Mouse (Mus musculus) B cell, adult 2 months (primary cell): Measurements from ENCODE around the gene Stat6.
A peak's percentile ranks its signal among the peaks of the same experiment; 100 is the strongest.
"Not testable (repeated sequence)": the region's sequence is repeated elsewhere in the genome, so short reads cannot be mapped to it uniquely, and the experiment has no call there.

Experiments
- DNase-seq, 2 experiments: peaks; one replicate each; pipeline ENCODE4 v3.0.0; 2022

The Stat6 gene

DNA sequence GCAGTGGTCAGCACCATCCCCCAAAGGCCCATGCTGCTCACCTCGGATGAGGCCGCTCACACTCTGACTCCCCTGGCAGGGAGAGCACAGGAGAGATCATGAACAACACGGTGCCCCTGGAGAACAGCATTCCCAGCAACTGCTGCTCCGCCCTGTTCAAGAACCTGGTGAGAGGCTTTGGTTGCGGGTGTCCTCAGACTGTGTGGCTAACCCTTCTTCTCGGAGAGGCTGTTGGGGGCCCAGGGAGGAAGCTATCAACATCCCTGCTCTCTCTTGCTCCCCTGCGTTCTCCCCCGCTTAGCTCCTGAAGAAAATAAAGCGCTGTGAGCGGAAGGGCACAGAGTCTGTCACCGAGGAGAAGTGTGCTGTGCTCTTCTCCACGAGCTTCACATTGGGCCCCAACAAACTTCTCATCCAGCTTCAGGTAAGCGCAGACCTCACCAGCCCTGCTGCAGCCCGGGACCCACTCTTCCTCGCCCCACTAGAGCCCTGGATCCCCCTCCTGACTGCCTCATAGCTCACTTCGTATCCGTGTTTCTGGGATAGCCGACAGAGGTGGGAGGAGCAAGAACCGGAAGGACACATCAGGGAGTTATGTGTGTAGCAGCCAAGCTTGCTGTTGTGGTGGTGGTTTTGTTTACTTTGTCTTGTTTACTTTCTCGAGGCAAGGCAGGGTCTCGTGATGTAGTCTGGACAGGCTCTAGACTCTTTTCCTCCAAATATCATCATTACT, 10.3 kb downstream of the Stat6 start:
- no peak for DNase-seq

DNA sequence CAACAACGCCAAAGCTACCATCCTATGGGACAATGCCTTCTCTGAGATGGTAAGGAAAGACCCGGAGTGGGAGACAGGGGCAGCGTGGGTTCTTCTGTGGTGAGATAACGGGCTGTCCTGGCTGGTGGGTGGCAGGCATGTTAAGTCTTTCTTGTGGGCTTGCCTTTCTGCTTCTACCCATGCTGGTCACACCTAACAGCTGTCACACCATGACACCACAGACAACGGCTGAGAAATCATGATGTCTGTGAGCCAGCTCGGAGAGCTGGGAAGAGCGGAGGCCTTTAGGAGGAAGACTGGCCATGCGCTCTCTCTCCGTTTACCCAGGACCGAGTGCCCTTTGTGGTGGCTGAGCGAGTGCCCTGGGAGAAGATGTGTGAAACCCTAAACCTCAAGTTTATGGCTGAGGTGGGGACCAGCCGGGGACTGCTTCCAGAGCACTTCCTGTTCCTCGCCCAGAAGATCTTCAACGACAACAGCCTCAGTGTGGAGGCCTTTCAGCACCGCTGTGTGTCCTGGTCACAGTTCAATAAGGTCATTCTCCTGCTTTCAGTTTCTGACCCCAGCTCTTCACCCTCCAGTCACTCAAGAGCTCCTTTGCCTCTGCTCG, 12.3 kb downstream of the Stat6 start:
- no peak for DNase-seq

DNA sequence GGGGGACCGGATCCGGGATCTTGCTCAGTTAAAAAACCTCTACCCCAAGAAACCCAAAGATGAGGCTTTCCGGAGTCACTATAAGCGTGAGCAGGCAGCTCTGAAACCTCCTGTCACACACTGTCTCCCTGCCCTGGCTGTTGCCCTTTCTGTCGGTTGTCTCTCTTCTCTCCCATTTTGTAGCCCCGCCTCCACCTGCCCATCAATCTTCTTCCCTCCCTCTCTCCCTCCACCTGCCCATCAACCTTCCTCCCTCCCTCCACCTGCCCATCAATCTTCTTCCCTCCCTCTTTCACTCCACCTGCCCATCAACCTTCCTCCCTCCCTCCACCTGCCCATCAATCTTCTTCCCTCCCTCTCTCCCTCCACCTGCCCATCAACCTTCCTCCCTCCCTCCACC, 14.8 kb downstream of the Stat6 start:
- not testable (repeated sequence) for DNase-seq

DNA sequence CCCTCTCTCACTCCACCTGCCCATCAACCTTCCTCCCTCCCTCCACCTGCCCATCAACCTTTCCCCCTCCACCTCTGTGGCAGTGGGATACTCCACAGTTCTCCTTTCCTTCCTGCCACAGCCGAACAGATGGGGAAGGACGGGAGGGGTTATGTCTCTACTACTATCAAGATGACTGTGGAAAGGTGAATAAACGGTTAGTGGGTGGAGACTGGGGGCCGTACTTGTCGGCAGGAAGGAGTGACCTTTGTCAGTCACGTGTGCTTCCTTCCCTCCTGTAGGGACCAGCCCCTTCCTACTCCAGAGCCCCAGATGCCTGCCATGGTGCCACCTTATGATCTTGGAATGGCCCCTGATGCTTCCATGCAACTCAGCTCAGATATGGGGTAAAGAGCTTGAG, 15.3 kb downstream of the Stat6 start:
- DNase-seq = no peak

DNA sequence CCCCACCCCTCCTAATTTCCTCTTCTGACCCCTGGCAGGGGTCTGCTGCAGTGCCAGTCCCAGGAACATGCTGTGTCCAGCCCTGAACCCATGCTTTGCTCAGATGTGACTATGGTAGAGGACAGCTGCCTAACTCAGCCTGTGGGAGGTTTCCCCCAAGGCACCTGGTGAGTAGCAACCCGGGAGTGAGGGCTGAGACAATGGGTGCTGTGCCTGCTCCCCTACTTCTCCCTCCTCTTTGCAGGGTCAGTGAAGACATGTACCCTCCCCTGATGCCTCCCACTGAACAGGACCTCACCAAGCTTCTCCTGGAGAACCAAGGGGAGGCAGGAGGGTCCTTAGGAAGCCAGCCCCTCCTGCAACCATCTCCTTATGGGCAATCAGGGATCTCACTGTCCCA, 16.8 kb downstream of the Stat6 start:
- no peak for DNase-seq

DNA sequence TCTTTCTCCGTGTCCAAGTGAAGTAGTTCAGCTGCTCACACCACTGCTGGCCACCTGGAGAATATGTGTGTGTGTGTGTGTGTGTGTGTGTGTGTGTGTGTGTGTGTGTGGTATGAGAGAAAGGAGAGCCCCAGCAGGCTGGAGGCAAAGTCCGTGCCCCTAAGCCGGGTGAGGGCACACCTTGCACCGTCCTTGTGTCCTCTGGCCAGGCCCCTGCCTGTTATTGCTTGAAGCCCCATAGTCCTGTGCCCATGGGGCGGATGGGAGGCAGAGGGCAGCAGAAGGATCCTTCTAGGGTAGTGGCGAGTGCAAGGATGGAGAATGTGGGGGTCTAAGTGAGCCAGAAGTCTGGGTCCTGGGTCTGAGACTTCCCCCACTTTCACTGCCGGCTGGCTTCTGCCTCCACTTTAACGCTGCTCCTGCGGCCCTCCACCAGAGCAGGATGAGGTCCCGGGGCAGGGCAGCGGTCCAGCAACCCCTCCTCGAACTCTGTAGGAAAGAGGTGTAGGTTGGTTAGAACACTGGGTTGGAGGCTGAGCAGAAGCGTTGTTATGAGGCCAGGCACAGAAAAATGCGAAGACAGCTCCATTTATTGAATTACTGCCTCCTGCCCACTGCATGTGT, 18.6 kb downstream of the Stat6 start:
- peak; percentile 19 to 23 for DNase-seq

DNA sequence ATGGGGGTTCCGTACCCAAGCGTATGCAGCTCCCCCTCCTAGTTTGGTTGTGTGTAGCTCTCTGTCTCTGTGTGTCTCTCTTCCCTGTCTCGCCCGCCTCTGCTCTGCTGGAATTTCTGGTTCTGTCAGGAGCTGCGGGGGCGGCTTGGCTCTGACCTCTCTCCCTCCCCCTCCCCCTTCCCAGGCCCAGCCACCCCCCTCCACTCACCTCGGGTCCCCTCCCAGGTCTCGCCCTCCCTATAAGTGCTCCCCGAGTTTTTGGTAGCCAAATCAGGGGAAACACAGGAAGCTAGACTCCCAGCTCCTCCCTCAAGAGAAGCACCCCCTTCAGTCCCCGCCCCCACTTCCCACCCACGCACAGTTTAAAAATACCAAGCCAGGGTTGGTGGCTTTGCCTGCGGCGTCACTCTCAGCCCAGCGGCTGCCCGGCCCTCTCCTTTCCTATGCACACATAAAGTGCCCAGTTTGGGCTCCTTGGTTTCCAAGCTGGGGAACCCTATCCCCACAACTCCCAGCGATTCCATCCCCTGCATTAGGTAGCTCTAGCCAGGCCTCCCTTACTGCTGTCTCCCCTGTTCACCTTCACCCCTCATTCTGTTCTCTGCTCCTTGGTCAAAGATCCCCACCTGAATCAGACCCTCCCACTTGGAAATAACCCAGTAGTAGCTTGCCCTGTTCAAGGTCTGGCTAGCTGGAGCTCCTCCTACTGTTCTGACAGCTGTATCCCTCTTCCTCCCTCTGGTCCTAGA, 19.3 kb downstream of the Stat6 start:
- peak; percentile 67 to 68 for DNase-seq

DNA sequence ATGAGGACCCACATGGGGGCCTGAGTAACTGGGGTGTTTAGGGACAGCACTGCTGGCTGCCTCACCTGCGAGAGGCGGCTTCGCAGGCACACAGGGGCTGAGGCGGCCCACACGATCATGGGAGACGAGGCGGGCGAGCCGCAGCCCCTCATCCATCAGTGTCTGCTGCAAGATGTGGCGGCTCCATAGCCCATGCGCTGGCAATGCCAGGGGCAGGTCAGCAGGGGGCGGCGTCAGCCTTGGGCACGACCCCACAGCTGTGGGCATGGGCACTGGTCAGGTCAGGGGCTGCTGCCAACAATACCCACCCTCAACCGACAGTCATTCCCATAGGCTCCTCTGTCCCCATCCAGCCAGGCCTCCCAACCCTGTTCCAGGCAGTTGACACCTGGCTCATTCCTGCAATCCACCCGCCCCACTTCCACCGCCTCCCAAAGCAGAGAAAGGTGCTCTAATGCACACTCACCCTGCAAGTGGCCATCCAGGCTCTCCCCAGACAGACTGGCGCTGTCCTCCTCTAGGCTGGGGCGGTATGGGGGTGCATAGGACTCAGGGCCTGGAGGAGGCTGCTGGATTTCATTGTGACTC, 20.0 kb downstream of the Stat6 start:
- peak; percentile 71 to 75 for DNase-seq

DNA sequence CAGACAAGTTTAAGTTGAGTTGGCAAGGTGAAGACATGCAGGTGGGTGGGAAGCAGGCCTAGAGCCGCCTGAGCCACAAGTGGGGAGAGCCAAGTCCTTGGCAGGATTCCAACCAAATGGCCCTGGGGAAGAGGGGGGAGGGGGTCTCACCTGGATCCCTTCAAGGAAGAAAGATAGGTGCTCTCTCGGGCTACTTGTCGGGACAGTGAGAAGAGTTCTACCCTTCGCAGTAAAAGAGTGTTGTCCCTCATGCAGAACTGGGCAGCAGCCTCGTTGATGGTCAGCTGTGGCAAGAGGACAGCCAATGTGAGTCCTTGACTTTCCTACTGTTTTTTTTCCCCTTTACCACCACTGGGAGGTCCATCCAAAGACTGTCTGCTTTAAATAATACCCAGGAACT, 20.8 kb downstream of the Stat6 start:
- DNase-seq = no peak

DNA sequence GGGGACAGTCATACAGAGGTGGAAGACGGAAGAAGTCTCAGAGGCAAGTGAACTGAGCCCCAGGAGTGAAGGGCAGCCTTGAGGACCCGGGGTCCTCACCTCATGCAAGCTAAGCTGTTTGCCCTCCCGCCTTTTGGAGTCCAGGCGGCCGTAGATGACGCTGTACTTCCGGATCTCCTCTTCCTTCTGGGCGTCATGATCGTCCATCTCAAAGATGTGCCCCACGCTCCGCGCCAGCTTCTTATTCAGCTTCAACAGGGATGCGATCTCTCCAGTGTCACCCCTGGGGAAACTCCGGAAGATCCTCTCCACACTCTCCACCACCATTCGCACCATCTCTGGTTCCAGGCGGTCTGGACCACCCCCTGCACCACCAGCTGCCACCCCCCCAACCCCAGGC, 21.4 kb downstream of the Stat6 start:
- no peak for DNase-seq

DNA sequence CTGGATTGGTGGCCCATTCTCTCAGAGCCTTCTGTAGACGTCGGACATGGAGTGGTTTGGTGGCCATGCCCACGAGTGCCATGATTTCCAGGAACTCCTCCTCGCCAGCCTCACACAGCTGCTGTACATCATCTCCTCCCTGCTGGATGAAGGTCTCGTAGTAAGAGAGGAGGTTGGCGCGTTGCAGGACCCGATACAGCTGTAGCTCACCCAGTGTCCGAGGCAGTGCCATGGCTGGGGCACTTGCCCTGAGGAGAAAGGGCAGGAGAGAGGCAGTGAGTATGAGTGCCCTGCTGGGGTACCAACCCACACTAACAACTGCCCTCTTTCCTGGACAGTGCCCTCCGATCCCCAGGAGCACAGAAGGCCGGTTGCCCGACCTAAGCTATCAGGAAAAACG, 22.1 kb downstream of the Stat6 start:
- DNase-seq = no peak

DNA sequence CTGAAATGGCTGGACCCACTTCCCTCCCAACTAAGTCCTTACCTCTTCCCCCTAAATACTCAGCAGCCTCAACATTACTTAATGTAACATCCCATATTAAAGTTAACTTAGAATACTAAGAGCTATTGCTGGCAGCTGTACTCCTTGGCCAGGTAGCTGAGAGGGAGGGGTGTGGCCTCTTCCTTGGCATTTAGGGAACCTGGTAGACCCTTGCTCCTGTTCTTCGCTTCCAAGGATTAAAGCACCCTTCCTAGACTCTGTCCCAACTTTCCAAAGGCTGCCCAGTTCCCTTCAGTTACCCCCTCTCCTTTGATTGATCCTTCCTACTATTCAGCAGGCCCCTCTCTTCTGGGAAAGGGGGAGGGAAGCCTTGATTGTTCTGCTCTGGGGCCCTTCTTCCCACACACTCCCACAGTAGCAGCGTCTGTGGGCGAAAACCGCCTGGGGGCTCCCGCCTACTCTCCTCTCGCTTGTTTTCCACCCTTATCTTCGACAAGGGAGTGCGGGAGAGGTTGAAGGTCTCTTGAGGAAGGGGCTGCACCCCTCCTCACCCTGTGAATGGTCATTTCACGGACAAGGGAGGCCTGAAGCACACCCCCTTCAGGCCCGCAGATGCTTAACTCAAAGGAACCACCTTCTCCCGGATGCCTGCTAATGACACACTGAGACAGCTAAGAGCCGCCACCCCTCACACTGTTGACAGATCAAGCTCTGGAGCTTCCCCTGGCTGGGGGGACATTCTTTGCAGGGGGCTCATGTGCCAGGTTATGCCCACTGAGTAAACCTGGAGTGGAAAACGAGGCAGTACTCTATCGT, 22.8 kb downstream of the Stat6 start:
- DNase-seq = peak; percentile 29 to 32

DNA sequence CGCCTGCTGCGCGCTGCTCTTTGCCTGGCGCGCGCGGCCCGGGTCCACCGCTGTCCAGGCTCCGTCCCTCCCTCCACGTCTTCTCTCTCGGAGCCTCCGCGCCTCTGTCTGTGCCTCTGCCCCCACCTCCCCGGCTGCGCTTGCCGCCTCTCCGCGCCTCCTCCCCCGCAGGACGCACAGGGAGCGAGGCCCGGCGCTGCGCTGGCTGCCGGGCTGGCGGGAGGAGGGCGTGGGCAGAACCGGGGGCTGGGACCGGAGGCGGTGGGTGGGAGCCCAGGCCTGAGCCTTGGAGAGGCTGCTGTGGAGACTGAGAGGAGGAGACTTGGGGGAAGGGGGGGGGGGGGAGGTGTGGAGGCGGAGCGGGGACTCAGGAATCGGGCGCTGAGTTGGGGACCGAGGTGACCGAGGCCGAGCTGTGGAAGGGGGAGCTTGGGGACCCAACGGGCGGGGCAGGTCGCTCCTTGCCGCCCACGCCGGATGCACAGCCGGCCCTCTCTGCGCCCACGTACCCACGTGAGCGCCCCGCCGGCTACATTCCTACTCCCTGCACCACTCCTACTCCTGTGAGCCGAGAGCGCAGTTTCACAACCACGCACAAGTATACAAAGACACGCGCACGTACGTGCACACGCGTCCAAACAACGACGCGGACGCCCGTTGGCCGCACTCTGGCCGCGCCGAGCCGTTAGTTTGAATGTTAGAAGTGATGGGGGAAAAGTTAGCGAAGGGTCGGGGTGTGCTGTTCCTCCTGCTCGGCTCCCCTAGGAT, 23.9 kb downstream of the Stat6 start, which contains the start of gene Nemp1:
Nemp1 (plus strand) TSS at position 401 of the 768 bp plus-strand sequence.
- peak; percentile 80 to 81 for DNase-seq

DNA sequence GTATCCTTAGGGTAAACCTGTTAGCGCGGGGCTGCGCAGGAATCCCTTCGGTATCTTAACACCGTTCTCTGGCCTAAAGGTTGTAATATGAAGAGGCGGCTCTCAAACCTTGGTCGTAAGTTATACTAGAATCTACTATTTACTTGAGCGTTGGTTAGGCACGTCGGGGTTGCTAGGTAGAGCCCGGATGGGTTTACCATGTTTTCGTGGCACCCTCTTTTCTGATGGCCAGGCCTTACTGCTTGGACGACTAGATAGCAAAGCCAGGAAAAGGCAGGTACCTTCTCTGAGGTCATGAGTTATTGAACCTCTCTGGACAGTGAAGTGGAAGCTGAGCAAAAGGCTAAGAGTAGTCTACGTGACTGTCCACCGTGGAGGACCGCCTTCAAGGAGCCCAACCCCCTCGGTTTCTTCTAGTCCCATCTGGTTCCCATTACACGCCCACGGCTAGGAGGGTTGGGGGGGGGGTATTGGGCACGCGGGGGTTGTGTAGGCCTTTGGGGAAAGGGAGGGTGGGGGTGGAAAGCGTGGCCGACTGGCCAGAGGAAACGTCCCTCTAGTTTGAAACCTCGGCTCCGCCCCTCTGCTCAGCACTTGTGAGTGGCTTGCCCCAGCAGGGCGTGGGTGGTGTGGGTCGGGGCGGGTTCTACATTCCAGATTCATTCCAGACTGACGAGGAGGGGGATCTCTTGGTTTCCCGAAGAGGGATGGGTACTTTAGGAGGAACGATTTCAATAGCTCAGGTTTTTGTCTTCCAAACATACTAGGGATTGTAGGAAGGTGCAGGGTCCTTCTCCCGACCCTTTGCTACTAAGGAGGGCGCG, 24.7 kb downstream of the Stat6 start:
- peak; percentile 76 to 77 for DNase-seq

DNA sequence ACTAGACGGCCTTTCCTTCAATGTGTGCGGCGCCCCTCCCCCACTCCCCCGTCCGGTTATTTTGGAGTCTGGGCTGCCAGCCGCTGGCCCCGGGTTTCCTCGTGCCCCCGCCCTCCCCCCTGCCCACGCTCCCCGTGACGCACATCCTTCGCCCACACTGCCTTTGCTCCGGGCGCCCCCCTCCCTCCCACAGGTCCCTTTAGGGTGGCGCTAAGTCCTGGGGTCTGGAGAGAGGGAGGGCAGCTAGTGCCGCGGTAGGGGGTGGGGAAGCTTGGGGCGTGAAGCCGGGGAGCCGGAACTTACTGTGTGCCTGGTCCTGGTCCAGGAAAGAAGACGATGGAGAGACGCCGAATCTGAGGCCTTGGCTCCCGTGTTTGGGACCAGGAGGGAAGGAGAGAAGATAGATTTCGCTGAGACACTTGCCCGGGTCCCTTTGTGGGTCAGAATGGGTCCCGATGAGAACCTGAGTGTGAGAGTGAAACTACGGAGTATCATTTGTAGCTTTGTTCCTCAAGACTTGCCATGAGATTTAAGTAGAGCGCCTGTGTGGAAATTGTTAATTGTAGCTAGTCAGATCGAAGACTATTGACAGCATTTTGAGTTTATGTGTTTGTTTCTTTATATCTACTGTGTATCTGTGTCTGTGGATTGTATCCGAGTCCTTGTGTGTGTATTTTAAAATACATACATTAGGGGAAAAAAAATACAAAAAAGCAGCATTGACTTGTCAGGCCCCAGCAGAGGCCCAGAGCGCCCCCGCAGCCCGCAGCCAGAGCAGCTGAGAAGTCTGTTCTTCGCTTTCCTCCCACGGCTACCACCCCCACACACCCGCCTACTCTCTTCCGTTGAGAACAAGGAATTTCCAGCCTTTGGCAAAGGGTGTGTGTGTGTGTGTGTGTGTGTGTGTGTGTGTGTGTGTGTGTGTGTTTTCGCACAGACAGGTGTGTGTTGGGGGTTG, 25.6 kb downstream of the Stat6 start, which contains the start of gene Nab2:
Nab2 (minus strand) TSS at position 476 of the 958 bp plus-strand sequence.
- DNase-seq = peak; percentile 87 to 90

DNA sequence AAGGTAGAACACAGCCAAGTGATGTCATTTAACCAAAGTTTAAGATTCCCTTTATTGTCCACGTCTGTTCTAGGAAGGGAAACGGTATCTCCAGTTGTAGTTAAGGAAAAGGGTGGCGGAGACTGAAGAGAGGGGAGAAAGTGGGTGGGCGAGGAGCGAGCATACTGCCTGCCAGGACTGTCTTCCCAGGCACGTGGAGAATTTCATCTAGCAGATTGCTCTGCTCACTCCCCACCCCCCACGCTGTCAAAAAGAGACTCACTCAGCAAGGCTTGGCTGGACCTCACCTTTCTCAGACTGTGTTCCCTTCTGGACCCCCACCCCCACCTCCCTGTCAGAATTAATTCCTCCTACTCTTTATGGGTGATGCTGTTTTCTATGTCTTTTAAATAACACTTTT, 26.4 kb downstream of the Stat6 start:
- no peak for DNase-seq

DNA sequence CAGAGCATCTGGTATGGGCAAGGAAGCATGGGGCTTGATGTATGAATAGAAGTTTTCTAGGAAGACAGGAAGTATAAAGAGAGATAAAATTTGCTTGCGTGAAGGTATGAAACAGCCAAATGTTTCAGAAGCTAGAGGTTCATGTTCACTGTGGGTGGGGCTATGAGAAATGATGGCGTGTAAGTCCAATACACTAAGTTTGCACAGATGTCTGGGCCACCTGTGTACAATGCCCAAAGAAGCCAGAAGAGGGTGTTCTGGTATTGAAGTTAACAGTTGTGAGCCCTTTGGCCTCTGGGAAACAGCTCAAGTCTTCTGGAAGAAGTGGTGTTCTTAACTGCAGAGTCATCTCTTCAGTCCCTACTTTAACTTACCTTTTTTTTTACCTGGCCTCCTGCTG, 27.4 kb downstream of the Stat6 start:
- DNase-seq = peak in 1 of 2 experiments; percentile 19

DNA sequence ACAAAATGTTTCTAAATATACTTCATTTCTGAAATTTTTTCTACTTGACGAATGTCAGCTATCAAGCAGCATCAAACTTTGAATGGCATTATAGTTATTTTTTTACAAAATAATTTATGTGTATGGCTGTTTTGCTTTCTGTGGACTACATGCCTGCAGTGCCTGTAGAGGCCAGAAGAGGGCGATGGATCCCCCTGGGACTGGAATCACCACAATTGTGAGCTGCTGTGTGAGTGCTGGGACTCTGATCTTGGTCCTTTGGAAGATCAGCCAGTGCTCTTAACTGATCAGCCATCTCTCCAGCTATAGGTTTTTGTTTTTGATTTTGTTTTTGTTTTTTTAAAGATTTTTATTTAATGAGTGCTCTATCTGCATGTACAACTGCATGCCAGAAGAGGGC, 28.5 kb downstream of the Stat6 start:
- DNase-seq = peak; percentile 79 to 84

DNA sequence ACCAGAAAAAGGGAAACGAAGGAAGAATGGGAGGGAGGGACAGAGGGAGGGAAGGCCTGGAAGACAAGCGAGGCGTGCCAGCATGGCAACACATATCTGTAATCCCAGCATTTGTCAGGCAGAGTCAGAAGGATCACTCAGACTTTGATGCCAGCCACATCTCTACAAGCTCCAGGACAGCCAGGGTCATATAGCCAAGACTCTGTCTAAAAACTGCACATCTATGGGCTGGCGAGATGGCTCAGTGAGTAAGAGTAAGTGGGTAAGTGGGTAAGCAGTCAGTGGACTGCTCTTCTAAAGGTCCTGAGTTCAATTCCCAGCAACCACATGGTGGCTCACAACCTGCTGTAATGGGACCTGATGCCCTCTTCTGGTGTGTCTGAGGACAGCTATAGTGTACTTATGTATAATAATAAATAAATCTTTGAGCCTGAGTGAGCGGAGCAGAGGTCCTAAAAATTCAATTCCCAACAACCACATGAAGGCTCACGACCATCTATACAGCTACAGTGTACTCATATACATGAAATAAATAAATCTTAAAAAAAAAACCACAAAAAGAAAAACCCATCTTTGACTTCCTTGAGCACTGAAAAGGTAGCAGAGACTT, 31.4 kb downstream of the Stat6 start:
- no peak for DNase-seq
